Mouse (Mus musculus): Measurements from ENCODE around the gene Snapin. TPM values are rescaled to one million over a fixed set of nuclear protein-coding genes. Genes with fewer than 3 reads are reported as not detected.

Snapin gene
- polyA plus RNA-seq, 1 experiment: 65.1 TPM

DNA sequence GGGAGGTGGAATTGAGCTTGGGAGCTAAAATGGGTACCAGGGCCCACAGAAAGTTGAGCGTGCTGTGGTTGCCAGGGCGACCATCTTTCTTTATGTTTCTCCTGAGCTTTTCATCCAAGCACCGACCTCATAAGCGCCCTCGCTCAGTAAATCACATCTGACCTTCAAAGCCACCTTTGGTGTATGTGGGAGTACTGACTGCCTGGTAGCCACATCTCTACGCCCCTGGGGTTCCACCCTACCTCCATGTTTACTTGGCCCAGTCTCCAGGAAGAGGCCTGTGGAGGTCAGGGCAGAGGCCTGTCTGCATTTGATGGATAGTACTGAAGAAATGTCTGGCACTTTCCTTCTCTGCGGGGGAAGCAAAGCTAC is 43.7 kb downstream of the Snapin start:
- H3K27me3 ChIP-seq (ENCODE audit: control insufficient read depth, insufficient read depth, low read length, poor library complexity, severe bottlenecking): no peaks in the 10 kb centered on the region
- no peaks in the 10 kb centered on the region for H3K9me3 ChIP-seq (replicated peaks; ENCODE audit: control insufficient read depth, insufficient read depth, low read length, poor library complexity, severe bottlenecking)
- peaks cover 4% of the 10 kb centered on the region for H3K4me1 ChIP-seq (ENCODE audit: control insufficient read depth, insufficient read depth, low read length)
- peak overlapping the region; percentile 96 for H3K27ac ChIP-seq (ENCODE audit: insufficient read depth, low read length)
- H3K36me3 ChIP-seq (ENCODE audit: control insufficient read depth, insufficient read depth, low read length, poor library complexity, severe bottlenecking): no peaks in the 10 kb centered on the region
- TF ChIP-seq POLR2A (IDR thresholded peaks at IDR 0.05; ENCODE audit: insufficient read depth, low read length): no peak
- 0 out of 2 replicates have a peak, but pooled peaks have one; percentile 7 for TF ChIP-seq EP300 (IDR thresholded peaks at IDR 0.05; ENCODE audit: insufficient read depth, low read depth, low read length)
- peak overlapping the region; percentile 63 for H3K9ac ChIP-seq (ENCODE audit: low read depth, poor library complexity, severe bottlenecking)
- peak overlapping the region; percentile 31 for H3K4me3 ChIP-seq (ENCODE audit: low read depth, low read length)

DNA sequence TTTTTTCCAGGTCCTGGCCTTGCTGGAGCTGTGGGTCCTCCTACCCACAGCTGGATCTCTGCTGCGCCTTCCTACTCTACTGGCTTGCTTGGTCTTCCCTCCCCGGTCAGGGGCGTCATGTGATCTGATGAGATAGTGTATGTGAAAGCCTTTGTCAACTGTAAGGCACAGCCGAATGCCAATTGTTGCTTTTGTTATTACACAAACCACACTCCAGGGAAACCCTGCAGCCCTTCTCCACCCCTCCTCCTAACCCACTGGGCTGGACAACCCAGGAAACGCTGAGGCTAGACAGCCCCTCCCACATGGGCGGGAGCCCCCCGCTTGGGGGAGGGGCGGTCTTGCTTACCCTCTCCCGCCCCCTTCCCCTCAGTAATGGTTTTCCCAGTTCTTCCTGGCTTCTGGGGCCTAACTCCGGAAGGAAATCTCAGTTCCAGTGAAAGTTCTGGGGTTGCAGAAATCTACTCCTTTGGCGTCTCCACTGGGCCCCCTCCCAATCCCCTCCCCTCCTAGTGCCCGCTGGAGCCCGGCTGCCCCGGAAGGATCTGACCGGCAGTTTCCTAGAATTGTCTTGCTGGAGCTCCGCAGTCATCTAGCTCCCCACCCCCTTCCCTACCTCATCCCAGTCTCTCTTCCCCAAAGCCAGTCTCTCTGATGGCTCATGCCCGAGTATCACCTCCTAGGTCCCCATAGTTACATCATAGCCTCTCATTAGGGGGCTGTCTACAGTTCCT is 44.3 kb downstream of the Snapin start:
- H3K4me3 ChIP-seq (ENCODE audit: low read depth, low read length): peak overlapping the region; percentile 31
- peak; percentile 86 for TF ChIP-seq POLR2A (IDR thresholded peaks at IDR 0.05; ENCODE audit: insufficient read depth, low read length)
- peak; percentile 80 for TF ChIP-seq EP300 (IDR thresholded peaks at IDR 0.05; ENCODE audit: insufficient read depth, low read depth, low read length)
- TF ChIP-seq CTCF (IDR thresholded peaks at IDR 0.05; ENCODE audit: low read depth, low read length): no peak
- no peaks in the 10 kb centered on the region for H3K9me3 ChIP-seq (replicated peaks; ENCODE audit: control insufficient read depth, insufficient read depth, low read length, poor library complexity, severe bottlenecking)
- H3K36me3 ChIP-seq (ENCODE audit: control insufficient read depth, insufficient read depth, low read length, poor library complexity, severe bottlenecking): no peaks in the 10 kb centered on the region
- H3K27me3 ChIP-seq (ENCODE audit: control insufficient read depth, insufficient read depth, low read length, poor library complexity, severe bottlenecking): no peaks in the 10 kb centered on the region
- H3K27ac ChIP-seq (ENCODE audit: insufficient read depth, low read length): peak overlapping the region; percentile 96
- peaks cover 4% of the 10 kb centered on the region for H3K4me1 ChIP-seq (ENCODE audit: control insufficient read depth, insufficient read depth, low read length)
- peak overlapping the region; percentile 63 for H3K9ac ChIP-seq (ENCODE audit: low read depth, poor library complexity, severe bottlenecking)

DNA sequence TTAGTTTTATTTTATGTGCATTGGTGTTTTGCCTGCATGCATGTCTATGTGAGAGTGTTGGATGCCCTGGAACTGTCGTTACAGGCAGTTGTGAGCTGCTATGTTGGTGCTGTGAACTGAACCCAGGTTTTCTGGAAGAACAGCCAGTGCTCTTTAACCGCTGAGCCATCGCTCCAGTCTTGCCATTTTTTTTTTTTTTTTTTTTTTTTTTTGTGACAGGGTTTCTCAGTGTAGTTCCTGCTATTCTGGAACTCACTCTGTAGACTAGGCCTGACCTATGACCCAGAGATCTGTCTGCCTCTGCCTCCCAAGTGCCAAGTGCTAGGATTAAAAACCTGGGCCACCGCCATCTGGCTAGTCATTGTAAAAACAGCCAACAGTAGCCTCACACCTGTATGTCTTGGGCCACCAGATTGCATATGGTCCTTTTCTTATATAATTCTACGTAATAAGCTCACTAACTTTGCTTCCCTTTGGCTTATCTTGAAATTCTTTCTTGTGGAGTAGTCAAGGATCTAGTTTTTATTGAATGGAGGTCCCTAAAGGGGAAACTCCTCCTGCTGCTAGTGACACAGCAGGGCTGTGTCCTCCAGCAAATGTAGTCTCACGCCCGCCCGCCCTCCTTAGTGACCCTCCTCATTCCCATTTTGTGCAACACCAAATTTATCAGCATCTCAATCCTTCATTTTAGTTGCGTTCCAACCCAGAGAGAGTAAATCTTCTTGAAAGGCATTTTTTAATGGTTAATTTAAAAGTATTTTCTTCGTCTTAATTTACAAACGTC is 45.2 kb downstream of the Snapin start:
- H3K4me1 ChIP-seq (ENCODE audit: control insufficient read depth, insufficient read depth, low read length): peaks cover 4% of the 10 kb centered on the region
- no peaks in the 10 kb centered on the region for H3K9me3 ChIP-seq (replicated peaks; ENCODE audit: control insufficient read depth, insufficient read depth, low read length, poor library complexity, severe bottlenecking)
- no peaks in the 10 kb centered on the region for H3K36me3 ChIP-seq (ENCODE audit: control insufficient read depth, insufficient read depth, low read length, poor library complexity, severe bottlenecking)
- H3K27ac ChIP-seq (ENCODE audit: insufficient read depth, low read length): peak overlapping the region; percentile 90
- TF ChIP-seq CTCF (IDR thresholded peaks at IDR 0.05; ENCODE audit: low read depth, low read length) (no peak), EP300 (IDR thresholded peaks at IDR 0.05; ENCODE audit: insufficient read depth, low read depth, low read length) (no peak), POLR2A (IDR thresholded peaks at IDR 0.05; ENCODE audit: insufficient read depth, low read length) (no peak)
- H3K27me3 ChIP-seq (ENCODE audit: control insufficient read depth, insufficient read depth, low read length, poor library complexity, severe bottlenecking): no peaks in the 10 kb centered on the region
- peak overlapping the region; percentile 24; the same call in 1 of the 2 replicates for H3K4me3 ChIP-seq (ENCODE audit: low read depth, low read length)
- peak overlapping the region; percentile 61 for H3K9ac ChIP-seq (ENCODE audit: low read depth, poor library complexity, severe bottlenecking)

DNA sequence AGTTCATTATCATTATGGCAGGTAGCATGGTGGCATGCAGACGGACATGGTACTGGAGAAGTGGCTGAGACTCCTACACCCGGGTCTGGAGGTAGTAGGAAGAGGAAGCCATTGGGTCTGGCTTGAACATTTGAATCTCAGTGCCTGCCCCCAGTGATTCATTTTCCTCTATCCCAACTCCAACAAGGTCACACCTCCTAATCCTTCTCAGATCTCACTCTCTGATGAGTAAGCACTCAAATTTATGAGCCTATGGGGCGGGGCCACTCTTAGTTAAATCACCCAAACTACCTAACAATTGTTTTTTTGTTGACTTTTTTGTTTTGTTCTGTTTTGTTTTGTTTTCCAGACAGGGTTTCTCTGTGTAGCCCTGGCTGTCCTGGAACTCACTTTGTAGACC is 46.9 kb downstream of the Snapin start:
- Histone ChIP-seq H3K27me3 (ENCODE audit: control insufficient read depth, insufficient read depth, low read length, poor library complexity, severe bottlenecking) (no peaks in the 10 kb centered on the region), H3K9ac (ENCODE audit: low read depth, poor library complexity, severe bottlenecking) (no peak overlapping the region), H3K4me3 (ENCODE audit: low read depth, low read length) (no peak overlapping the region), H3K36me3 (ENCODE audit: control insufficient read depth, insufficient read depth, low read length, poor library complexity, severe bottlenecking) (no peaks in the 10 kb centered on the region), H3K27ac (ENCODE audit: insufficient read depth, low read length) (peak overlapping the region; percentile 86), H3K4me1 (ENCODE audit: control insufficient read depth, insufficient read depth, low read length) (peaks cover 4% of the 10 kb centered on the region), H3K9me3 (replicated peaks; ENCODE audit: control insufficient read depth, insufficient read depth, low read length, poor library complexity, severe bottlenecking) (no peaks in the 10 kb centered on the region)
- TF ChIP-seq POLR2A (IDR thresholded peaks at IDR 0.05; ENCODE audit: insufficient read depth, low read length): no peak
- no peak for TF ChIP-seq EP300 (IDR thresholded peaks at IDR 0.05; ENCODE audit: insufficient read depth, low read depth, low read length)
- TF ChIP-seq CTCF (IDR thresholded peaks at IDR 0.05; ENCODE audit: low read depth, low read length): no peak

DNA sequence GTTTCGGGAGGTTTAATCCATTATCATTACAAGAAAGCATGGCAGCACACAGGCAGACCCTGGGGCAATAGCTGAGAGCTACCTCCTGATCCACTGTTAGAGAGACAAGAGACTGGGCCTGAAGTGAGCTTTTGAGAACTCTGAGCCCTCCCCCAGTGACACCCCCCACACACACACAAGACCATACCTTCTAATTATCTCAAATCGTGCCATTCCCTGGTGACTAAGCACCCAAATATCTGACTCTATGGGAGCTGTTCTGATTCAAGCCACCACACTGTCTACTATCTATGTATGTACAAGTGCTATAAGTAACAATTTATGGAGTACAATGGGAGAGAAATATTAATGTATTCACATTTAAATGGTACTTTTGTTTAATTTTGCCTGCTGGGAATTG is 50.1 kb downstream of the Snapin start:
- no peak overlapping the region for H3K4me3 ChIP-seq (ENCODE audit: low read depth, low read length)
- H3K9ac ChIP-seq (ENCODE audit: low read depth, poor library complexity, severe bottlenecking): no peak overlapping the region
- H3K27ac ChIP-seq (ENCODE audit: insufficient read depth, low read length): no peak overlapping the region
- no peaks in the 10 kb centered on the region for H3K27me3 ChIP-seq (ENCODE audit: control insufficient read depth, insufficient read depth, low read length, poor library complexity, severe bottlenecking)
- no peaks in the 10 kb centered on the region for H3K9me3 ChIP-seq (replicated peaks; ENCODE audit: control insufficient read depth, insufficient read depth, low read length, poor library complexity, severe bottlenecking)
- no peak for TF ChIP-seq CTCF (IDR thresholded peaks at IDR 0.05; ENCODE audit: low read depth, low read length)
- TF ChIP-seq EP300 (IDR thresholded peaks at IDR 0.05; ENCODE audit: insufficient read depth, low read depth, low read length): no peak
- TF ChIP-seq POLR2A (IDR thresholded peaks at IDR 0.05; ENCODE audit: insufficient read depth, low read length): no peak
- peaks cover 2% of the 10 kb centered on the region for H3K4me1 ChIP-seq (ENCODE audit: control insufficient read depth, insufficient read depth, low read length)
- H3K36me3 ChIP-seq (ENCODE audit: control insufficient read depth, insufficient read depth, low read length, poor library complexity, severe bottlenecking): no peaks in the 10 kb centered on the region

Other genes with a start within 250 kb of the Snapin start
- gene Creb3l4, start 247.5 kb downstream of the Snapin start, polyA plus RNA-seq (2011; ENCODE audit: insufficient read depth, insufficient read length, low read depth, missing spikeins): 3.7 and 4.6 TPM in 2 replicates
- gene Slc39a1, start 242.9 kb downstream of the Snapin start, polyA plus RNA-seq (2011; ENCODE audit: insufficient read depth, insufficient read length, low read depth, missing spikeins): 60.5 and 62.4 TPM in 2 replicates
- 32.4 and 34.6 TPM in 2 replicates for gene Crtc2, start 236.9 kb downstream of the Snapin start, polyA plus RNA-seq (2011; ENCODE audit: insufficient read depth, insufficient read length, low read depth, missing spikeins)
- gene Dennd4b, start 225.8 kb downstream of the Snapin start, polyA plus RNA-seq (2011; ENCODE audit: insufficient read depth, insufficient read length, low read depth, missing spikeins): 12.3 and 12.8 TPM in 2 replicates
- gene Gatad2b, start 197.9 kb downstream of the Snapin start, polyA plus RNA-seq (2011; ENCODE audit: insufficient read depth, insufficient read length, low read depth, missing spikeins): 59.0 and 66.1 TPM in 2 replicates
- 11.0 and 12.5 TPM in 2 replicates for gene Slc27a3, start 101.1 kb downstream of the Snapin start, polyA plus RNA-seq (2011; ENCODE audit: insufficient read depth, insufficient read length, low read depth, missing spikeins)
- 68.6 and 71.0 TPM in 2 replicates for gene Ints3, start 57.4 kb downstream of the Snapin start, polyA plus RNA-seq (2011; ENCODE audit: insufficient read depth, insufficient read length, low read depth, missing spikeins)
- 10.8 and 13.6 TPM in 2 replicates for gene Npr1, start 25.2 kb downstream of the Snapin start, polyA plus RNA-seq (2011; ENCODE audit: insufficient read depth, insufficient read length, low read depth, missing spikeins)
- gene Ilf2, start 14.9 kb downstream of the Snapin start, polyA plus RNA-seq (2011; ENCODE audit: insufficient read depth, insufficient read length, low read depth, missing spikeins): 211 and 233 TPM in 2 replicates
- 124 and 130 TPM in 2 replicates for gene Chtop, start 18.5 kb upstream of the Snapin start, polyA plus RNA-seq (2011; ENCODE audit: insufficient read depth, insufficient read length, low read depth, missing spikeins)
- 46.3 and 50.4 TPM in 2 replicates for gene S100a1, start 23.4 kb upstream of the Snapin start, polyA plus RNA-seq (2011; ENCODE audit: insufficient read depth, insufficient read length, low read depth, missing spikeins)
- 71.4 and 73.2 TPM in 2 replicates for gene S100a13, start 23.4 kb upstream of the Snapin start, polyA plus RNA-seq (2011; ENCODE audit: insufficient read depth, insufficient read length, low read depth, missing spikeins)
- gene S100a14, start 35.8 kb upstream of the Snapin start, polyA plus RNA-seq (2011; ENCODE audit: insufficient read depth, insufficient read length, low read depth, missing spikeins): 0.88 and 1.9 TPM in 2 replicates
- gene S100a16, start 46.2 kb upstream of the Snapin start, polyA plus RNA-seq (2011; ENCODE audit: insufficient read depth, insufficient read length, low read depth, missing spikeins): 2.0 and 3.1 TPM in 2 replicates
- gene S100a3, start 69.5 kb upstream of the Snapin start, polyA plus RNA-seq (2011; ENCODE audit: insufficient read depth, insufficient read length, low read depth, missing spikeins): 1.5 and 2.5 TPM in 2 replicates
- not detected in 2 replicates for gene S100a2, start 99.2 kb upstream of the Snapin start, polyA plus RNA-seq (2011; ENCODE audit: insufficient read depth, insufficient read length, low read depth, missing spikeins)
- 5.1 TPM in 1 of 2 replicates, not detected in the other for gene Gm42674, start 110.9 kb upstream of the Snapin start, polyA plus RNA-seq (2011; ENCODE audit: insufficient read depth, insufficient read length, low read depth, missing spikeins)
- gene S100a4, start 112.7 kb upstream of the Snapin start, polyA plus RNA-seq (2011; ENCODE audit: insufficient read depth, insufficient read length, low read depth, missing spikeins): 11.0 and 15.5 TPM in 2 replicates
- gene S100a5, start 117.5 kb upstream of the Snapin start, polyA plus RNA-seq (2011; ENCODE audit: insufficient read depth, insufficient read length, low read depth, missing spikeins): not detected in 2 replicates
- 516 and 526 TPM in 2 replicates for gene S100a6, start 121.8 kb upstream of the Snapin start, polyA plus RNA-seq (2011; ENCODE audit: insufficient read depth, insufficient read length, low read depth, missing spikeins)
- gene S100a7a, start 163.0 kb upstream of the Snapin start, polyA plus RNA-seq (2011; ENCODE audit: insufficient read depth, insufficient read length, low read depth, missing spikeins): 0.79 TPM in 1 of 2 replicates, not detected in the other
- not detected in 2 replicates for gene S100a8, start 177.9 kb upstream of the Snapin start, polyA plus RNA-seq (2011; ENCODE audit: insufficient read depth, insufficient read length, low read depth, missing spikeins)
- gene S100a9, start 204.7 kb upstream of the Snapin start, polyA plus RNA-seq (2011; ENCODE audit: insufficient read depth, insufficient read length, low read depth, missing spikeins): not detected in 2 replicates
- gene Pglyrp4, start 235.9 kb upstream of the Snapin start, polyA plus RNA-seq (2011; ENCODE audit: insufficient read depth, insufficient read length, low read depth, missing spikeins): not detected in 2 replicates